8 mouse cellular contexts compared by ENCODE assay signal in the genomic region with DNA sequence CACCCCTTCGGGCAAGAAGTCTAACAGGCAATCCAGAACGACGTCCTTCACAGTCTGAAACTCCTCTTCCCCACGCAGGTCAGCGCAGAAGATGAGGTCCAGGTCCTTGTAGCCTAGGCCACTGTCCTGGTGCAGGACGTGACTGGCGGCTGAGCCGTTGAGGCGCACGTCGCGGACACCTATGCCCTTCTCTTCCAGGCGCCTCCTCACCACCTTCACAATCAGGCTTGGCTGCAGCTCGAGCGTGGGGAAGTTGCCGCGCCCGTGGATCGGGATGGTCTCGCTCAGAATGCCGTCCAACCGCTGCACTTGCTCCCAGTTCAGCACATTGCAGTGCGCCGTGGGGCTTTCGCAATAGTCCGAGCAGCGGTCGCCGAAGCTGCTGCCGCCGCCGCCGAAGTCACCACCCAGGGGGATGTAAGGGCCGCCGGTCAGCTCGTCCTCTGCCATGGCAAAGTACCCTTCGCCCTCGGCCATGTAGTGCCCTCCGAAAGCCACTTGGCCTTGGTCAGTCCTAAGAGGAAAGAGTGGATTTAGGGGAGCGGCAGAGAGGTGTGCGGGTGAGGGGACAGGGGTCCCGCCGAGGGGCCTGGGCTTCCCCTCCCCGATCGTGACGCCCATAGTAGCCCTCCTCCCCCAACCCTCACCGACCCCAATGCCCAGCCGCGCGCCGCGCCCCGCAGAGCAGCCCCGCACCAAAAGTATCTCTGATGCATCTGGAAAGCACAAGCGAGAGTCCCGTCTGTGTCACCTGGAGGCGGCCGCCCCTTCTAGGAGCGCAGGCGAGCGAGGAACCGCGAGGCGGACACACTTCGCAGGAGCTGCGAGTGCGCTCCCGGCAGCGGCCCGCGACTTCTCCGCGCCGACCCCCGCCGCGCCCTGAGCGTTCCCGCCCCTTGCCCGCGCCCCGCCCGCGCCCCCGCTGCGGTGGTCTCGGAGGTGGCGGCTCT. TPM values are rescaled to one million over a fixed set of nuclear protein-coding genes. Genes with fewer than 3 reads are reported as not detected.
DNase-seq lines count a peak whose midpoint lies in the region; ATAC-seq and TF ChIP-seq lines count a peak whose summit lies in the region.

No protein-coding gene starts in this region.

- H3K4me2 ChIP-seq in forebrain, embryonic 12.5 days: peak overlapping the region; percentile 90

- H3K36me3 ChIP-seq in E14TG2a.4 (ENCODE audit: insufficient read depth, low read length): no peaks in the 10 kb centered on the region
- H3K36me3 ChIP-seq in forebrain, embryonic 12.5 days (replicated peaks): no peaks in the 10 kb centered on the region
- peaks cover 21% of the 10 kb centered on the region; the same call in 1 of the 2 replicates for H3K36me3 ChIP-seq in macrophage (ENCODE audit: inconsistent target)

- H3K4me1 ChIP-seq in E14TG2a.4 (replicated peaks; ENCODE audit: low read depth, low read length): peaks cover 10% of the 10 kb centered on the region
- peaks cover 6% of the 10 kb centered on the region for H3K4me1 ChIP-seq in forebrain, embryonic 12.5 days

- no peak overlapping the region for H3K27ac ChIP-seq in forebrain, embryonic 12.5 days
- peak overlapping the region; percentile 90 for H3K27ac ChIP-seq in macrophage

- peaks cover 54% of the 10 kb centered on the region for H3K79me2 ChIP-seq in macrophage (ENCODE audit: inconsistent target)

- peaks cover 57% of the 10 kb centered on the region for H3K27me3 ChIP-seq in E14TG2a.4 (ENCODE audit: insufficient read depth, low read length)
- peaks cover 33% of the 10 kb centered on the region for H3K27me3 ChIP-seq in forebrain, embryonic 12.5 days

- no peak for TF ChIP-seq CTCF in E14TG2a.4 (conservative IDR thresholded peaks at IDR 0.05; ENCODE audit: low read length)

- WGBS in forebrain, embryonic 12.5 days: under 1% methylated on average over 88 of the region's 88 CpGs
- under 1% methylated on average over 71 of the region's 88 CpGs for WGBS in macrophage (ENCODE audit: missing documents)

- peak; percentile 83 for DNase-seq in adrenal gland, adult 2 months
- peak; percentile 65 to 78 for DNase-seq in heart, postnatal 36 days
- peak; percentile 17 to 38 for DNase-seq in layer of hippocampus, postnatal 10 days (ENCODE audit: low spot score in 2 of 2)
- peak; percentile 60 for DNase-seq in retina, postnatal 1 day
- DNase-seq in urinary bladder, postnatal 36 days (ENCODE audit: low spot score in 2 of 2): peak; percentile 58 to 68

- peak; percentile 62 for ATAC-seq in forebrain, embryonic 12.5 days (ENCODE audit: low FRiP score)

- H3K4me3 ChIP-seq in E14TG2a.4 (replicated peaks; ENCODE audit: low read length) (peak overlapping the region; percentile 82), macrophage (ENCODE audit: inconsistent target) (peak overlapping the region; percentile 93)
- H3K4me3 ChIP-seq in forebrain, embryonic 12.5 days (replicated peaks): peak overlapping the region; percentile 72

- intact Hi-C loops in heart, postnatal 36 days (cut with DNase I): loop anchor here (5.0 to 10.0 kb wide), 8 partner anchors 189 to 1369 kb away; no protein-coding TSS in a partner anchor

- H3K9me3 ChIP-seq in E14TG2a.4 (ENCODE audit: low read length): no peaks in the 10 kb centered on the region
- H3K9me3 ChIP-seq in forebrain, embryonic 12.5 days: no peaks in the 10 kb centered on the region

- peak overlapping the region; percentile 58 for H3K9ac ChIP-seq in forebrain, embryonic 12.5 days

RNA-seq across cellular contexts. Expression of gene Tent5a, which starts 0.6 kb away (rescaled TPM):
- total RNA-seq in adrenal gland, adult 2 months (2021): 10 to 100 TPM; 11.9 to 12.6 TPM
- 2.7 TPM in 2 replicates for polyA plus RNA-seq in adrenal gland, adult 2 months (2012; rRNA removed)
- 3.8 and 4.6 TPM in 2 replicates for polyA plus RNA-seq in forebrain, embryonic 12.5 days (2016; fragmentation: Nextera tagmentation; extraction: Ambion mirVana)
- total RNA-seq in heart, postnatal 36 days (2021): 10 to 100 TPM in 1 of 2 experiments, 1 to 10 TPM in 1; 7.7 to 13.9 TPM
- 1 to 10 TPM; 2.7 TPM for total RNA-seq in layer of hippocampus, postnatal 10 days (2021)
- 100 to 1,000 TPM in 1 of 26 experiments, 10 to 100 TPM in 24, 1 to 10 TPM in 1; 8.2 to 102 (median 46.3) TPM for total RNA-seq in macrophage (2018; cell fraction: chromatin; rRNA removed)
- 10 to 100 TPM; 19.0 to 88.8 (median 58.9) TPM for total RNA-seq in macrophage (2018; cell fraction: cytosol; rRNA removed)
- total RNA-seq in macrophage (2018; cell fraction: nucleus; rRNA removed): 100 to 1,000 TPM in 8 of 26 experiments, 10 to 100 TPM in 18; 22.0 to 198 (median 84.5) TPM
- polyA plus RNA-seq in macrophage (2018): 25.1 to 55.2 TPM (median 48.6 TPM) in 3 replicates

RNA-seq across cellular contexts. Expression of gene Gm11114, which starts 14.0 kb away (rescaled TPM):
- not detected for total RNA-seq in adrenal gland, adult 2 months (2021)
- not detected in 2 replicates for polyA plus RNA-seq in adrenal gland, adult 2 months (2012; rRNA removed)
- not detected in 2 replicates for polyA plus RNA-seq in forebrain, embryonic 12.5 days (2016; fragmentation: Nextera tagmentation; extraction: Ambion mirVana)
- not detected for total RNA-seq in heart, postnatal 36 days (2021)
- not detected for total RNA-seq in layer of hippocampus, postnatal 10 days (2021)
- total RNA-seq in macrophage (2018; cell fraction: chromatin; rRNA removed): not detected
- total RNA-seq in macrophage (2018; cell fraction: cytosol; rRNA removed): not detected
- not detected for total RNA-seq in macrophage (2018; cell fraction: nucleus; rRNA removed)
- polyA plus RNA-seq in macrophage (2018): not detected in 3 replicates

Comparison
In these comparisons a context has a peak if more than half of its experiments do, and no peak if none do; other contexts are left out.
1. DNase-seq: peak in every context shown above with its lines; median percentile 83 in adrenal gland, adult 2 months; 72 in heart, postnatal 36 days; 63 in urinary bladder, postnatal 36 days; 60 in retina, postnatal 1 day; 28 in layer of hippocampus, postnatal 10 days.